Mouse (Mus musculus) heart, embryonic 15.5 days (tissue): ENCODE measurements at regions not wholly inside any gene's neighbourhood (a gene's known extent, or its start where the extent isn't known, plus 50 kb on each side); places are given as distances from the start of the nearest gene placed in this dataset.

Source experiments
- ATAC-seq: fragments of 200-750 bp; cut with Nextera tagmentation; replicated peaks from 2 replicates; pipeline ENCODE4 v1.8.0; 2017; ENCODE audit warnings: low read depth, moderate TSS enrichment; ENCODE audit not compliant: insufficient number of reproducible peaks, insufficient read depth, low FRiP score
- H3K27ac ChIP-seq: fragments of 300-500 bp; sonication (generic); 2 replicates; pipeline ENCODE4 v1.5.1; 2015; ENCODE audit warnings: mild to moderate bottlenecking, inconsistent platforms
- H3K27me3 ChIP-seq: fragments of 300-500 bp; sonication (generic); 2 replicates; pipeline ENCODE4 v1.6.1; 2015; ENCODE audit warnings: inconsistent platforms
- H3K36me3 ChIP-seq: fragments of 300-500 bp; sonication (generic); 2 replicates; pipeline ENCODE4 v1.6.1; 2015; ENCODE audit warnings: mild to moderate bottlenecking, inconsistent platforms
- H3K4me1 ChIP-seq: fragments of 300-500 bp; sonication (generic); replicated peaks from 2 replicates; pipeline ENCODE4 v1.6.1; 2015; ENCODE audit warnings: inconsistent platforms
- H3K4me2 ChIP-seq: fragments of 300-500 bp; sonication (generic); 2 replicates; pipeline ENCODE4 v1.6.1; 2015; ENCODE audit warnings: inconsistent platforms, mild to moderate bottlenecking, moderate library complexity
- H3K4me3 ChIP-seq: fragments of 300-500 bp; sonication (generic); 2 replicates; pipeline ENCODE4 v1.5.1; 2015; ENCODE audit warnings: mild to moderate bottlenecking, inconsistent platforms
- H3K9ac ChIP-seq: fragments of 300-500 bp; sonication (generic); 2 replicates; pipeline ENCODE4 v1.6.1; 2015; ENCODE audit warnings: mild to moderate bottlenecking, inconsistent platforms
- H3K9me3 ChIP-seq: fragments of 300-500 bp; sonication (generic); replicated peaks from 2 replicates; pipeline ENCODE4 v1.6.1; 2016; ENCODE audit warnings: inconsistent platforms
- WGBS: fragments of 180-500 bp; shearing (Covaris S2); methylation state at CpG from one replicate; pipeline ENCODE4 v1.1.7; 2015; ENCODE audit warnings: mixed read lengths; 5-methylcytosine and 5-hydroxymethylcytosine counted together

DNA sequence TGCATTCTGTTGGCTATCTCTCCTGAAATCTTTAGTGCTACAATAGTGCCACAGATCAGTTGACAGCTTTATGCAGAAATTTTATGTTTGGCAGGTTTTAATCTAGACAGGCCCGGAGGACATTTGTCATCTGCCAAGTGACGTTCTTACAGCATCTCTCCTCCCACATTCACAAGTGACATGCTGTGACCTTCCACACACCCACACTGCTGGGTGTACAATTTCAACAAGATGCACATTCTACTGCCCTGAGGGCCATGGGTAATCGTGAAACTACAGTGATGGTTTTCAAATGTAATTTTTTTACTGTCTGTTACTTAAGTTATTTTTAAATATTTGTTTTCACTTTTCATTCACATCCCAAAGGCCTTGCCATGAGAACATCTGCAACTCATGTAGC is 639.2 kb upstream of the Gm11114 start:
- Histone ChIP-seq H3K4me3 (no peak overlapping the region), H3K4me2 (no peak overlapping the region), H3K4me1 (no peaks in the 10 kb centered on the region), H3K36me3 (no peaks in the 10 kb centered on the region), H3K9ac (no peak overlapping the region), H3K27ac (no peak overlapping the region), H3K27me3 (no peaks in the 10 kb centered on the region), H3K9me3 (no peaks in the 10 kb centered on the region)
- WGBS, result 37% methylated on average over 3 of the region's 3 CpGs
- ATAC-seq, result no peak

DNA sequence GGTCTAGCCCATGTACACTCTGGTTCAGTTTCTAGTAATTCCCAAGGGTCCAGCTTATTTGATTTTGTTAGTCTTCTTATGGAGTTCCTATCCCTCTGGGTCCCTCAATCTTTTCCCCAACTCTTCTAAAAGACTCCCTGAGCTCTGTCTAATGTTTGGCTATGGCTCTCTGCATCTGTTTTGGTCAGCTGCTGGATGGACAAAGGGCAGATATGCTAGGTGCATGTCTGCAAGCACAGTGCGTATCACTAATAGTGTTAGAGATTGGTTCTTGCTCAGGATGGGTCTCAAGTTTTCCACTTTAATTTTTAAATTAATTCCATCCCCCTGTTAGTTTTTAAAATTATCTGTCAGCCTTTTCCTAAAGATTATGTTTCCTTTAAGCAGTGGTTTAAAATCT is 634.2 kb upstream of the Gm11114 start:
- Histone ChIP-seq H3K36me3 (no peaks in the 10 kb centered on the region), H3K4me1 (no peaks in the 10 kb centered on the region), H3K27me3 (no peaks in the 10 kb centered on the region), H3K27ac (no peak overlapping the region), H3K4me2 (no peak overlapping the region), H3K9ac (no peak overlapping the region), H3K4me3 (no peak overlapping the region), H3K9me3 (no peaks in the 10 kb centered on the region)
- no peak for ATAC-seq
- WGBS, result 85% methylated on average over 1 of the region's 1 CpGs

DNA sequence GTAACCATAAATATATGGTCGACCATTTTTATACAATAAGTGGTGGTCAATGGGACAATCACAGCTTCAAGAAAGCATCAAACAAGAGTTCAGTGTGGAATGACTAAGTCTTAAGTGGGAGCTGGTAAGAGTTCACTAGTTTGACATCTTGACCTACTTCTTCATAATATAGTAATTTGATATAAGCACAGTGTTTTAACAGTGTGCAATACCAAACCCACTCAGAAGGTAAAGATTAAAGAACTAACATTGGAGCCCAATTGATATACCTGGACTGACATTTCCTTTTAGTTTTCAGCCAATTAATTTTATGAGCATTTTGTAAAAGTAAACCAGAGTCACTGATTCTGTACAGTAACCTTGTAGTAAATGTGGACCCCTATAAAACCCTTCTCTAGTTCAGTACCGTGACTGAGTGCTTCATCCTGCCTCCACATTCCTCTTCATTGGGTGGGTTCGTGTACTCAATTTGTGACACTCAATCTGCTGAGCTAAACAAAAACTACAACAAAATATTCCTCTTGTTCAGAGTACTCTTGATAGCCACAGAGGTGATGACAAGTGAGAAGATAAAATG is 593.9 kb upstream of the Gm11114 start:
- H3K36me3 ChIP-seq, result no peaks in the 10 kb centered on the region
- H3K27me3 ChIP-seq, result no peaks in the 10 kb centered on the region
- H3K9ac ChIP-seq, result no peak overlapping the region
- no peaks in the 10 kb centered on the region for H3K4me1 ChIP-seq
- no peak for ATAC-seq
- H3K4me2 ChIP-seq, result no peak overlapping the region
- H3K27ac ChIP-seq, result no peak overlapping the region
- H3K4me3 ChIP-seq, result no peak overlapping the region
- no peaks in the 10 kb centered on the region for H3K9me3 ChIP-seq
- WGBS, result 62% methylated on average over 3 of the region's 3 CpGs

DNA sequence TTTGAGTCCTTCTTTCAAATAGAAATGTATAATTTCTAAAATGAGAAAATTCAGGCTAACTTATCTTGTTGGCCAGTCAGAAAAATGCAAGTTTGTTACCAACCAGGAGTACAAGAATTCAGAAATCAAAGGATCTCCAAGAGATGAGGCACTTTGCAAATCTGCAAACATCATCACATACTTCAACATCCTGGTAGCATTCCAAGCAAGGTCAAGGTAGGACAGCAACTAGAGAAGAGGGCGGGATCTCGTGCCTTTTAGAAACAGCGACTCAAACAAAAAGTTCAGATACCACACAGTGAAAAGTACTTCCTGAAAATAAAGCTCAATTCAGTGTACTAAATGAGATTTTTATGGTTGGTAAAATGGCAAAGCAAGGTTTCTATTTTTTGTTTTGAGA is 593.2 kb upstream of the Gm11114 start:
- 55% methylated on average over 3 of the region's 3 CpGs for WGBS
- no peak for ATAC-seq
- H3K27me3 ChIP-seq, result no peaks in the 10 kb centered on the region

DNA sequence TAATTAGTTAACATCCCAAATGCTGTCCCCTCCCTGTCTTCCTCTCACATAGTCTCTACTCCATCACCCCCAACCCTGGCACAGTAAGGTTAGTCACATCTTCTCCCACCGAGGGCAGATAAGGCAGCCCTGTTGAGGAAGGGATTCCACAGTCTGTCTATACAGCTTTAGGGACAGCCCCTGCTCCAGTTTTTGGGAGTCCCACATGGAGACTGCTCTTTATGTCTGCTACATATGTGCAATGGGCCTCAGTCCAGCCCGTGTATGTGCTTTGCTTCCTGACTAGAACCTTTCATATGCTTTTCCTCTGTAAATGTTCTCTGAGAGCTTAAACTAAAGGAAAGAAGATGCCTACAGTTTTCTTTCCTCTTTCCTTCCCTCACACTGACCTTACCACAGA is 592.1 kb upstream of the Gm11114 start:
- WGBS, result 60% methylated on average over 2 of the region's 2 CpGs
- no peak overlapping the region for H3K4me2 ChIP-seq
- H3K9me3 ChIP-seq, result no peaks in the 10 kb centered on the region
- H3K36me3 ChIP-seq, result no peaks in the 10 kb centered on the region
- no peaks in the 10 kb centered on the region for H3K4me1 ChIP-seq
- no peaks in the 10 kb centered on the region for H3K27me3 ChIP-seq
- no peak overlapping the region for H3K27ac ChIP-seq
- no peak overlapping the region for H3K9ac ChIP-seq
- ATAC-seq, result no peak
- no peak overlapping the region for H3K4me3 ChIP-seq

More for the DNA sequence above, 593.2 kb upstream of the Gm11114 start:
- Histone ChIP-seq H3K36me3 (no peaks in the 10 kb centered on the region), H3K4me3 (no peak overlapping the region), H3K4me1 (no peaks in the 10 kb centered on the region), H3K9me3 (no peaks in the 10 kb centered on the region), H3K9ac (no peak overlapping the region), H3K27ac (no peak overlapping the region), H3K4me2 (no peak overlapping the region)

DNA sequence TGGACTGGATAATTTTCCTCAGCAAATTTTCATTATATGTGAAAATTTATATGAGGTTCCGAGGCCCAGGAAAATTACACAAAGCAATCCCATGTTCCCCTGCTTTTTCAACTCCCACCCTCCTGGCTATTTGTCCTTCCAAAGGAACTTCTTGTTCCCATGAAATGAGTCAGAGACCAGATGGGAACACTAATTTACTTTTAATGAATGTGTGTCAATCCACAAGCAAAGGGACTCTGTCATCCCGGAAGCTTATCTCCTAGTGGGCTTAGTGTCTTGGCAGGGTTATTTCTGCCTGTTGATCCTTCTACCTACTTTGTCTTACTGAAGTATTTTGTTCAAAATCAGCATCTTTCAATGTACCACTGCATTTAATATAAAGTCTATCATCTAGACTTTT is 573.3 kb upstream of the Gm11114 start:
- no peak overlapping the region for H3K27ac ChIP-seq

DNA sequence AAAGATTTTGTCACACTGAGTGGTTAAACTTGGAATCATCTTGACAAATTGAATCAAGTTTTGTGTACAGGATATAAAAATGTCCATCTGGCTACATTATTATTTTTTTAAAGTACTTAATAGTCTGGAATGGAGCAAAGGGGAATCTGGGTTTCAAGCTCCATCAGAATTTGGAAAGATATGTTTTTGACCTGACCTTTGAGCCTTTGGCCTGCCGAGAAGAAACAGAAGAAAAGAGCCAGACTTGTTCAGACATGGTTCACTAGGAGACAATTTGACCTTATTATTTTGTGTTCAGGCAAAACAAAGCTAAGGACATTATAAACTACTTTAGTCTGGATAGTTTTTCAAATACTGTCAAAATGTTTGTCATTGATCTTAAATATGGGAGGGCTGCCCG is 572.2 kb upstream of the Gm11114 start:
- no peak for ATAC-seq
- Histone ChIP-seq H3K4me3 (no peak overlapping the region), H3K4me1 (no peaks in the 10 kb centered on the region), H3K9ac (no peak overlapping the region), H3K4me2 (no peak overlapping the region), H3K36me3 (no peaks in the 10 kb centered on the region), H3K27me3 (no peaks in the 10 kb centered on the region), H3K27ac (no peak overlapping the region), H3K9me3 (no peaks in the 10 kb centered on the region)
- 72% methylated on average over 2 of the region's 2 CpGs for WGBS

More for the DNA sequence above, 573.3 kb upstream of the Gm11114 start:
- Histone ChIP-seq H3K9ac (no peak overlapping the region), H3K4me3 (no peak overlapping the region), H3K4me1 (no peaks in the 10 kb centered on the region), H3K36me3 (no peaks in the 10 kb centered on the region), H3K27me3 (no peaks in the 10 kb centered on the region), H3K4me2 (no peak overlapping the region), H3K9me3 (no peaks in the 10 kb centered on the region)
- 48% methylated on average over 2 of the region's 2 CpGs for WGBS
- no peak for ATAC-seq

DNA sequence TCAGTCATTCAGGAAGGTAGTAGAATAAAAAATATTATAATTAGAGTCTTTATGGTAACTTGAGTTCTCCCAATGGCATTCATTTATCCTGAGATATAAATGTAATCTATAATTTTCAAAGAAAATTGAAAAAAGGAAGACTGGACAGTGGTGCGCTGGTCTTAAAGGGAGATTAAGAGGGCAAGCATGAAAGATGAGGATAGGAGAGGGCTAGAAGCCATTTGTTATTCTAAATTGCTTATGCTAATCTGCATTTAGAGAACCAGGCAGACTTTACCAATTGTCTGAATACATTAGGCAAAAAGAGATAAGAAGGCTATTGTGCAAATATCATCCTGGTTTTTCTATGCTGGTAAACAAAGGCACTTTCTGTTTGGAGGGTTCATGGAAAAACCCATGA is 558.2 kb upstream of the Gm11114 start:
- H3K27me3 ChIP-seq, result no peaks in the 10 kb centered on the region
- H3K4me2 ChIP-seq, result no peak overlapping the region
- no peaks in the 10 kb centered on the region for H3K9me3 ChIP-seq
- no peak overlapping the region for H3K9ac ChIP-seq
- no peak overlapping the region for H3K27ac ChIP-seq
- WGBS, result 80% methylated on average over 1 of the region's 1 CpGs
- H3K36me3 ChIP-seq, result no peaks in the 10 kb centered on the region
- H3K4me1 ChIP-seq, result no peaks in the 10 kb centered on the region
- no peak overlapping the region for H3K4me3 ChIP-seq
- no peak for ATAC-seq

DNA sequence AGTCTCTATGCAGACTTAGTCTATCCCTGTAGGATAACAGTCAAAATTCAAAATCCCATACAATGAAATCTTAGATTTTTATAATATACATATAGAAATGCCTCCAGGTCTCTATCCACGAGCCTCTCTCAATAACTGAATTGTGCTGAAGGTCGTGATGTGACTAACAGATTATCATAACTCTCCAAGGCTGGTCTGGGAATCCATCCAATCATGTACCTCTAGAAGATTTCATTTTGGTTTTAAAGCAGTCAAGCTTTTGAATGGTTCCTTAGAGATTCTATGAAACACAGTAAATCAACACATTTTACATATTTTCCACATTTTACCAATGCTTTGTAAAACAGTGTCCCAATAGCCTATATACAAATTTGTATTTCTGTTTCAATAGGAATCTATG is 557.7 kb upstream of the Gm11114 start:
- Histone ChIP-seq H3K27ac (no peak overlapping the region), H3K4me3 (no peak overlapping the region), H3K9me3 (no peaks in the 10 kb centered on the region), H3K9ac (no peak overlapping the region), H3K4me1 (no peaks in the 10 kb centered on the region), H3K27me3 (no peaks in the 10 kb centered on the region), H3K36me3 (no peaks in the 10 kb centered on the region), H3K4me2 (no peak overlapping the region)
- 50% methylated on average over 2 of the region's 2 CpGs for WGBS
- no peak for ATAC-seq

DNA sequence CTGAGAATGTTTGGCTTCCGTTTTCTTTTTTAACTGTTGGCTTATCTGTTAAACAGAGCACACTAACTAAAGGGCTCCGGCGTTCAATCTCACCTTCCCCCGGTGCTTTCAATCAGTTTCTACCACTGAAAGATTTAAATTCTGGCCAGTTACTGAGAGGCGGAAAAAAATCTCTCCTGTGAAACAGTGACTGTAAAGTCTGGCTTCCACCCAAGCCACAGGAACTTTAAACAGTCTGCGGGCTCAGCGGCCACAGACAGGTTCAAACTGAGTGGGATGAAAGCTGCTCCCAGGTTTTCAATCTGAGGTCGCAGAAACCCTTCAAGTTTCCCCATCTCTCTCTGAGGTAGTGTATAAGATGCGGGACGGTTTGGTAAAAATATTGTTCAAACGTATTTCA is 538.2 kb upstream of the Gm11114 start:
- Histone ChIP-seq H3K27me3 (no peaks in the 10 kb centered on the region), H3K9ac (no peak overlapping the region), H3K36me3 (no peaks in the 10 kb centered on the region), H3K27ac (no peak overlapping the region), H3K4me1 (no peaks in the 10 kb centered on the region), H3K9me3 (no peaks in the 10 kb centered on the region), H3K4me3 (no peak overlapping the region), H3K4me2 (no peak overlapping the region)
- 47% methylated on average over 11 of the region's 11 CpGs for WGBS
- ATAC-seq, result no peak

DNA sequence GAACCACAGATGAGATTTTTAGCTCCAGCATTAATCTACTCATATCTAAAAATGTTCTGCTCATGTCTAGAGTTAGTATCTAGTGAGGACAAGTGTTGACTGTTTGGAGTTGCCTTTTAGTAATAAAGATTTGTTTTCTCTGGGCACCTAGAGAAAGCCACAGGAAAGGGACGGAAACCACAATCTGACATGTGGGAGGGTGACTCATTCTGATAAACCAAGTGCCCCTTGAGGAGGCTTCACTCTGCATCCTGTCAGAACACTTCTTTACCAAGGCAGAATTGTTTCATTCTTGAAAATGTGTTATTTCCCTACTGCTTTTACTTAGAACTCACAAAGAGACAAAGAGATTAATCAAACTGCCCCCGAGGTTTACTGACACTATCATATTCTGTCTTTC is 537.4 kb upstream of the Gm11114 start:
- no peak overlapping the region for H3K4me2 ChIP-seq
- no peaks in the 10 kb centered on the region for H3K27me3 ChIP-seq
- H3K9ac ChIP-seq, result no peak overlapping the region
- no peaks in the 10 kb centered on the region for H3K36me3 ChIP-seq
- H3K9me3 ChIP-seq, result no peaks in the 10 kb centered on the region
- no peak overlapping the region for H3K27ac ChIP-seq
- no peak for ATAC-seq
- no peak overlapping the region for H3K4me3 ChIP-seq
- H3K4me1 ChIP-seq, result no peaks in the 10 kb centered on the region
- 29% methylated on average over 2 of the region's 2 CpGs for WGBS

DNA sequence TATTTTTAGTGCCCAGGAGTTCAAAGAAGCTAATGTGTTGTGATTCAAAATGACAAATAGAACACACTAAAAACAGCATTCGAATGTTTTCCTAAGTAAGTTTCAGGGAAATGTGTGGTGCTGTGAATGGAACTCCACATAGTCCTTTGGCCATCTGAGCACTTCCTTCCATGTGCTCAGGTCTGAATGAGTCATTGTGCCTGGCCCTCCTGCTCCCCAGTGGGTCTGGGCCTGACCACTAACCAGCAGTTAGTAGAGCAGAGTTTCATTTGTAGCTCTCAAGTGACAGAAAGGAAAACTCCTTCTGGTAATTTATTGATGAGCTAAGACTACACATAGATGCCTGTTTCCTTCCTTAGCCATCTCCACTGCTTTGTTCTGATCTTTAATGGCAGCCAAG is 533.4 kb upstream of the Gm11114 start:
- Histone ChIP-seq H3K9ac (no peak overlapping the region), H3K9me3 (no peaks in the 10 kb centered on the region), H3K4me3 (no peak overlapping the region), H3K36me3 (no peaks in the 10 kb centered on the region), H3K4me1 (no peaks in the 10 kb centered on the region), H3K4me2 (no peak overlapping the region), H3K27ac (no peak overlapping the region), H3K27me3 (no peaks in the 10 kb centered on the region)
- WGBS, result 83% methylated on average over 1 of the region's 1 CpGs
- no peak for ATAC-seq
